Mouse (Mus musculus) brain, embryonic 14.5 days (tissue): ENCODE measurements around the gene Map3k20.

Experiments
- CTCF ChIP-seq: fragments of 200-500 bp; IDR thresholded peaks from 2 replicates; pipeline ENCODE4 v1.5.1; 2012; ENCODE audit warnings: inconsistent platforms, mild to moderate bottlenecking, moderate library complexity, borderline replicate concordance; ENCODE audit not compliant: insufficient read depth, insufficient read length; ENCODE audit errors: extremely low read depth
- POLR2A ChIP-seq: fragments of 200-500 bp; IDR thresholded peaks from 2 replicates; pipeline ENCODE4 v1.6.1; 2012; ENCODE audit warnings: mild to moderate bottlenecking, inconsistent platforms, borderline replicate concordance; ENCODE audit not compliant: poor library complexity, insufficient read depth, insufficient read length, severe bottlenecking; ENCODE audit errors: extremely low read depth

GRCm38 (mm10) chr2:72474531-72475287, 189.3 kb downstream of the Map3k20 start:
- TF ChIP-seq CTCF: no peak
- no peak for TF ChIP-seq POLR2A
